Mouse (Mus musculus): Measurements from ENCODE around the gene Cnot8.

DNA sequence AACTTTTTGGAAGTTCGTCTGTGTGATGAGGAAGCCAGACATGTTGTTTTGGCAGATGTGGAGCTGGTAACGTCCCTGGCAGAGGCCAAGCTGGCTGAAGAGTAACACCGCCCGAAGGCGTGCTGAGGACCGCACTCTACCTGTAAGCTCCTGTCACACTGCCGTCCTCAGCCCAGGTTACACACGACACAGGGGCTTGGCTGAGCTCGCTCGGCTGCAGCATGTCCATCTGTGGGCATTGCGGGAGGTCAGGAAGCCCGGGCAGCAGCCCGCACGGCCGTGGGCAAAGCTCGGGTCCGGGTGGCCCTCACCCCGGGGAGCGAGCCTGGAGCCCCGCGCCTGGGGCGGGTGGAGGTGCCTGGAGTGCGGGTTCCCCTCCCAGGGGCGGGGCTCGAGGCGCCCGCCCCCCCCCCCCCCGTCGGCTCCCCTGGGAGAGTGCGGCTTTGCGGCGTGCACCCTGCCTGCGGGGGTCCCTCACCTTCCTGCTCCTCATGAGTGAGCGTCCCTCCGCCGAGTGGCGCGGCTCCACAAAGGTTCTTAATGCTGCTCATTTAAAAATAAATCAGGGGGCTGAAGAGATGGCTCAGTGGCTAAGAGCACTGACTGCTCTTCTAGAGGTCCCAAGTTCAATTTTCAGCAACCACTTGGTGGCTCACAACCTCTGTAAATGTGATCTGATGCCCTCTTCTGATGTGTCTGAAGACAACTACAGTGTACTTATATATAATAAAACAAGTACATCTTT lies 6.2 kb upstream of the Cnot8 start:
- no peak for TF ChIP-seq CTCF (IDR thresholded peaks at IDR 0.05; ENCODE audit: control insufficient read depth, insufficient read depth, low read length)
- TF ChIP-seq POLR2A (IDR thresholded peaks at IDR 0.05; ENCODE audit: borderline replicate concordance, control insufficient read depth, low read depth, low read length), result no peak
